Mouse (Mus musculus): Measurements from ENCODE around the gene Plekhg2. TPM values are rescaled to one million over a fixed set of nuclear protein-coding genes. Genes with fewer than 3 reads are reported as not detected.

Gene Plekhg2
- polyA plus RNA-seq, 1 experiment = 0.53 TPM

- Histone ChIP-seq H3K9me3 (ENCODE audit: control insufficient read depth, low read length) (no peaks in the 10 kb centered on the region), H3K4me3 (replicated peaks) (no peak overlapping the region), H3K4me1 (ENCODE audit: control insufficient read depth) (peaks cover 30% of the 10 kb centered on the region), H3K27me3 (ENCODE audit: control insufficient read depth) (no peaks in the 10 kb centered on the region), H3K36me3 (ENCODE audit: control insufficient read depth) (peaks cover 70% of the 10 kb centered on the region)
- TF ChIP-seq GATA1 (IDR thresholded peaks at IDR 0.05; ENCODE audit: low read length) (no peak), TAL1 (IDR thresholded peaks at IDR 0.05; ENCODE audit: low read length) (no peak)
Observed at GRCm38 (mm10) chr7:28309737-28310136, 62.7 kb downstream of the Plekhg2 start.

Other genes starting within 250 kb of the Plekhg2 start
- gene 9530053A07Rik, start 243.1 kb downstream of the Plekhg2 start, polyA plus RNA-seq (2012) = 0.01 TPM in 1 of 2 replicates, not detected in the other
- 18.4 TPM in 2 replicates for gene Fbl, start 202.9 kb downstream of the Plekhg2 start, polyA plus RNA-seq (2012)
- gene Dyrk1b, start 193.1 kb downstream of the Plekhg2 start, polyA plus RNA-seq (2012) = 14.1 and 15.9 TPM in 2 replicates
- gene Eid2, start 104.7 kb downstream of the Plekhg2 start, polyA plus RNA-seq (2012) = 0.13 TPM in 1 of 2 replicates, not detected in the other
- 0.60 and 0.94 TPM in 2 replicates for gene Eid2b, start 94.9 kb downstream of the Plekhg2 start, polyA plus RNA-seq (2012)
- gene Selenov, start 81.4 kb downstream of the Plekhg2 start, polyA plus RNA-seq (2012) = not detected in 2 replicates
- 0.01 TPM in 1 of 2 replicates, not detected in the other for gene Dll3, start 70.4 kb downstream of the Plekhg2 start, polyA plus RNA-seq (2012)
- 15.5 and 15.7 TPM in 2 replicates for gene Timm50, start 60.5 kb downstream of the Plekhg2 start, polyA plus RNA-seq (2012)
- gene Supt5, start 33.9 kb downstream of the Plekhg2 start, polyA plus RNA-seq (2012) = 8.3 and 10.6 TPM in 2 replicates
- gene Rps16, start 21.9 kb downstream of the Plekhg2 start, polyA plus RNA-seq (2012) = 212 and 288 TPM in 2 replicates
- 2.3 and 2.8 TPM in 2 replicates for gene Zfp36, start 7.7 kb upstream of the Plekhg2 start, polyA plus RNA-seq (2012)
- gene Med29, start 20.1 kb upstream of the Plekhg2 start, polyA plus RNA-seq (2012) = 2.2 and 2.5 TPM in 2 replicates
- gene Paf1, start 20.4 kb upstream of the Plekhg2 start, polyA plus RNA-seq (2012) = 5.1 and 6.7 TPM in 2 replicates
- 0.03 and 0.12 TPM in 2 replicates for gene Gmfg, start 64.8 kb upstream of the Plekhg2 start, polyA plus RNA-seq (2012)
- gene Lrfn1, start 79.4 kb upstream of the Plekhg2 start, polyA plus RNA-seq (2012) = 0.02 TPM in 2 replicates
- gene Ifnl2, start 137.9 kb upstream of the Plekhg2 start, polyA plus RNA-seq (2012) = not detected in 2 replicates
- not detected in 2 replicates for gene Ifnl3, start 150.2 kb upstream of the Plekhg2 start, polyA plus RNA-seq (2012)
- gene Sycn, start 168.3 kb upstream of the Plekhg2 start, polyA plus RNA-seq (2012) = not detected in 2 replicates
- gene Nccrp1, start 174.7 kb upstream of the Plekhg2 start, polyA plus RNA-seq (2012) = 0.05 and 0.09 TPM in 2 replicates
- gene Samd4b, start 225.5 kb upstream of the Plekhg2 start, polyA plus RNA-seq (2012) = 9.3 and 11.4 TPM in 2 replicates
- gene Pak4, start 225.6 kb upstream of the Plekhg2 start, polyA plus RNA-seq (2012) = 16.1 and 20.0 TPM in 2 replicates

All from erythroblast, embryonic 14.5 days (primary cell).